8 mouse cellular contexts compared by ENCODE assay signal in the genomic region with DNA sequence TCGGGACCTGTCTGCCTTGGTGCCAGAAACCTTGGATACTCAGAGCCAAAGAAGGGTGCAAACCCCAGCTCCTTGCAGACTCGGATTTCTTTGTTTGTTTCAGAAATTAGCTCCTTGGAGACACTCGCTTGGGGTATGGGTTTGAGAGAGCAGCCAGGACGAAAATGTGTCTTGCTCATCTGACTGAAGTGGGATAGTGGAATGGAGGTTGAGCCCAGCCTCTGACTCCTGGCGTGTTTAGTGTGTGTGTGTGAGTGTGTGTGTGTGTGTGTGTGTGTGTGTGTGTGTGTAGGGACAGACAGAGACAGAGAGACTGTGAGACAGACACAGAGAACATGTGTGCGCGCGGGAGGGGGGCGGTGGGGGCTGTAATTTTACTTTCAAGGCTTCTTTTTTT. TPM values are rescaled to one million over a fixed set of nuclear protein-coding genes. Genes with fewer than 3 reads are reported as not detected.
DNase-seq lines count a peak whose midpoint lies in the region; ATAC-seq and TF ChIP-seq lines count a peak whose summit lies in the region.

No protein-coding gene starts in this region.

- H3K27ac ChIP-seq in kidney, embryonic 16.5 days (ENCODE audit: low read length), result peak overlapping the region; percentile 75
- H3K27ac ChIP-seq in cortical plate, adult 2 months (ENCODE audit: insufficient read depth, low read length), result peak overlapping the region; percentile 27; the same call in 1 of the 2 replicates
- peak overlapping the region; percentile 97 for H3K27ac ChIP-seq in hindbrain, embryonic 12.5 days
- H3K27ac ChIP-seq in midbrain, embryonic 13.5 days, result peak overlapping the region; percentile 99

- H3K4me3 ChIP-seq in kidney, embryonic 16.5 days (ENCODE audit: low read length), result peak overlapping the region; percentile 63
- H3K4me3 ChIP-seq in cortical plate, adult 2 months (ENCODE audit: insufficient read depth, low read length), result peak overlapping the region; percentile 72
- H3K4me3 ChIP-seq in hindbrain, embryonic 12.5 days, result peak overlapping the region; percentile 63
- peak overlapping the region; percentile 72 for H3K4me3 ChIP-seq in midbrain, embryonic 13.5 days (replicated peaks)

- no peak for TF ChIP-seq POLR2A in cortical plate, adult 2 months (IDR thresholded peaks at IDR 0.05; ENCODE audit: extremely low read depth, insufficient read depth, low read length)

- peak overlapping the region; percentile 79 for H3K9ac ChIP-seq in kidney, embryonic 16.5 days (replicated peaks; ENCODE audit: low read length)
- peak overlapping the region; percentile 88 for H3K9ac ChIP-seq in hindbrain, embryonic 12.5 days
- peak overlapping the region; percentile 92 for H3K9ac ChIP-seq in midbrain, embryonic 13.5 days (replicated peaks)

- no peak for ATAC-seq in kidney, embryonic 16.5 days (ENCODE audit: low FRiP score, low TSS enrichment)
- ATAC-seq in hindbrain, embryonic 12.5 days (ENCODE audit: low FRiP score), result no peak
- 0 out of 2 replicates have a peak, but pooled peaks have one; percentile 0 for ATAC-seq in midbrain, embryonic 13.5 days

- H3K36me3 ChIP-seq in kidney, embryonic 16.5 days (ENCODE audit: insufficient read depth, low read length), result no peaks in the 10 kb centered on the region
- no peaks in the 10 kb centered on the region for H3K36me3 ChIP-seq in hindbrain, embryonic 12.5 days
- H3K36me3 ChIP-seq in midbrain, embryonic 13.5 days, result no peaks in the 10 kb centered on the region

- H3K4me1 ChIP-seq in kidney, embryonic 16.5 days (ENCODE audit: insufficient read depth, low read length), result peaks cover 32% of the 10 kb centered on the region
- H3K4me1 ChIP-seq in cortical plate, adult 2 months (ENCODE audit: control insufficient read depth, insufficient read depth, low read length), result peaks cover 2% of the 10 kb centered on the region
- peaks cover 16% of the 10 kb centered on the region for H3K4me1 ChIP-seq in hindbrain, embryonic 12.5 days
- H3K4me1 ChIP-seq in midbrain, embryonic 13.5 days (replicated peaks), result peaks cover 37% of the 10 kb centered on the region

- no peak for DNase-seq in kidney, postnatal 4 days
- DNase-seq in gastrocnemius, adult 8-10 months (ENCODE audit: low spot score in 2 of 2), result no peak
- no peak for DNase-seq in thymus, postnatal 25 days
- no peak for DNase-seq in embryo, embryonic 10 days (ENCODE audit: low spot score)

- no peak for TF ChIP-seq CTCF in cortical plate, adult 2 months (IDR thresholded peaks at IDR 0.05; ENCODE audit: extremely low read depth, insufficient read depth, low read length)

- H3K9me3 ChIP-seq in kidney, embryonic 16.5 days (ENCODE audit: low read length), result no peaks in the 10 kb centered on the region
- H3K9me3 ChIP-seq in hindbrain, embryonic 12.5 days (replicated peaks), result no peaks in the 10 kb centered on the region
- no peaks in the 10 kb centered on the region for H3K9me3 ChIP-seq in midbrain, embryonic 13.5 days

- 20% methylated on average over 9 of the region's 9 CpGs for WGBS in kidney, embryonic 16.5 days
- 18% methylated on average over 9 of the region's 9 CpGs for WGBS in hindbrain, embryonic 12.5 days
- WGBS in midbrain, embryonic 13.5 days, result 11% methylated on average over 9 of the region's 9 CpGs

- H3K27me3 ChIP-seq in kidney, embryonic 16.5 days (ENCODE audit: insufficient read depth, low read length), result peaks cover 30% of the 10 kb centered on the region
- H3K27me3 ChIP-seq in hindbrain, embryonic 12.5 days, result peaks cover 30% of the 10 kb centered on the region
- peaks cover 30% of the 10 kb centered on the region for H3K27me3 ChIP-seq in midbrain, embryonic 13.5 days

- H3K4me2 ChIP-seq in kidney, embryonic 16.5 days (replicated peaks; ENCODE audit: low read depth, low read length), result peak overlapping the region; percentile 87
- peak overlapping the region; percentile 60 for H3K4me2 ChIP-seq in hindbrain, embryonic 12.5 days (replicated peaks)
- H3K4me2 ChIP-seq in midbrain, embryonic 13.5 days (replicated peaks), result peak overlapping the region; percentile 67

RNA-seq across cellular contexts. Expression of a gene that starts 1.1 kb away (rescaled TPM):
- 17.1 and 17.3 TPM in 2 replicates for polyA plus RNA-seq in kidney, embryonic 16.5 days (2015; fragmentation: Nextera tagmentation; extraction: Ambion mirVana)
- 53.1 and 54.9 TPM in 2 replicates for polyA plus RNA-seq in cortical plate, adult 2 months (2012; rRNA removed)
- polyA plus RNA-seq in hindbrain, embryonic 12.5 days (2016; fragmentation: Nextera tagmentation; extraction: Ambion mirVana), result 20.3 and 24.0 TPM in 2 replicates
- polyA plus RNA-seq in midbrain, embryonic 13.5 days (2015; fragmentation: Nextera tagmentation; extraction: Ambion mirVana), result 28.8 and 29.1 TPM in 2 replicates
- 1 to 10 TPM in 2 of 4 experiments, under 1 TPM in 2; 0.75 to 1.7 (median 1.2) TPM for total RNA-seq in gastrocnemius, adult 8-10 months (2022)

Comparison
In these comparisons a context has a peak if more than half of its experiments do, and no peak if none do; other contexts are left out.
1. H3K27ac ChIP-seq: peak in every context shown above with its lines; median percentile 99 in midbrain, embryonic 13.5 days; 97 in hindbrain, embryonic 12.5 days; 75 in kidney, embryonic 16.5 days; 27 in cortical plate, adult 2 months.